Comparison of ENCODE assay signal across 11 mouse cellular contexts in the genomic region with DNA sequence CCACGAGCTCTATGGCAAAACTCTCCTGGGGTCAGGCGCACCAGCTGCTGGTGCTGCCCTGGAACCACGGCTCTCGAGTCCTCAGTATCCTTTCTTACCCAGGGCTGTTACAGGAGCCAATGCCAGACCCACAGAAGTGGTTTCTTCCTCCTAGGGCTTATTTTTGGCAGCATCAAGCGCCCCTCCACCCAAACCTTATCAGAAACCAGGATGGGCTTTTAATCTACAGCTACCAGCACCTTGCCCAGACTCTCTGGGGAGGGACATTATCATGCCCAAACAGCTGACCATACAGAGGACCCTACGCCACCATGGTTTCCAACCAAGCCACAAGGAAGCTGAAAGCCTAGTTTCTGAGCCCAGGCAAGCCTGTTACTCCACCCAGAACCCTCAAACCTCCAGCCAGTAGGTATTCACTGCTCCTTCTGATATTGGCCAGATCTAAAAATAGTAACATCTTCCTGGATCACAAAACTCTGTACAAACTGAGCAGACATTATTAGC. TPM values are rescaled to one million over a fixed set of nuclear protein-coding genes. Genes with fewer than 3 reads are reported as not detected.
A peak's percentile ranks its signal among the peaks of the same experiment; 100 is the strongest.
DNase-seq lines count a peak whose midpoint lies in the region; ATAC-seq lines count a peak whose summit lies in the region.
"Had no signal": no experiment of that assay in that cellular context is flagged by ENCODE, and none has a peak within 500 bp of the region (broad histone marks: within the 10 kb centered on the region; RNA-seq: fewer than 3 reads in every experiment).

No protein-coding gene starts in this region.

- no peaks in the 10 kb centered on the region for H3K9me3 ChIP-seq in hindbrain, embryonic 13.5 days
- no peaks in the 10 kb centered on the region for H3K9me3 ChIP-seq in hindbrain, embryonic 16.5 days (ENCODE audit: control insufficient read depth, low read length)
- no peaks in the 10 kb centered on the region for H3K9me3 ChIP-seq in liver, embryonic 15.5 days (replicated peaks)
- H3K9me3 ChIP-seq: embryonic facial prominence, embryonic 15.5 days had no signal

- peak overlapping the region; percentile 70; the same call in 1 of the 2 replicates for H3K27ac ChIP-seq in hindbrain, embryonic 13.5 days
- no peak overlapping the region for H3K27ac ChIP-seq in hindbrain, embryonic 16.5 days (ENCODE audit: low read depth, low read length)
- H3K27ac ChIP-seq in liver, embryonic 15.5 days (replicated peaks) = peak overlapping the region; percentile 98
- H3K27ac ChIP-seq: embryonic facial prominence, embryonic 15.5 days had no signal

- no peak overlapping the region for H3K4me3 ChIP-seq in hindbrain, embryonic 13.5 days
- H3K4me3 ChIP-seq in hindbrain, embryonic 16.5 days (ENCODE audit: low read length) = no peak overlapping the region
- peak overlapping the region; percentile 84 for H3K4me3 ChIP-seq in liver, embryonic 15.5 days (replicated peaks)
- H3K4me3 ChIP-seq: embryonic facial prominence, embryonic 15.5 days had no signal

- 73% methylated on average over 6 of the region's 6 CpGs for WGBS in hindbrain, embryonic 13.5 days
- WGBS in hindbrain, embryonic 16.5 days = 73% methylated on average over 6 of the region's 6 CpGs
- WGBS in liver, embryonic 15.5 days (ENCODE audit: insufficient replicate concordance) = 13% methylated on average over 6 of the region's 6 CpGs

- H3K4me2 ChIP-seq in hindbrain, embryonic 13.5 days = no peak overlapping the region
- H3K4me2 ChIP-seq in hindbrain, embryonic 16.5 days (ENCODE audit: low read length) = no peak overlapping the region
- H3K4me2 ChIP-seq in liver, embryonic 15.5 days = peak overlapping the region; percentile 90
- H3K4me2 ChIP-seq: embryonic facial prominence, embryonic 15.5 days had no signal

- peaks cover 79% of the 10 kb centered on the region for H3K4me1 ChIP-seq in hindbrain, embryonic 13.5 days (replicated peaks)
- peaks cover 28% of the 10 kb centered on the region for H3K4me1 ChIP-seq in hindbrain, embryonic 16.5 days (ENCODE audit: control insufficient read depth, insufficient read depth, low read depth, low read length)
- peaks cover 88% of the 10 kb centered on the region for H3K4me1 ChIP-seq in liver, embryonic 15.5 days (replicated peaks)

- peak; percentile 33 for DNase-seq in A20 (ENCODE audit: low read depth, low spot score)
- peak; percentile 72 for DNase-seq in c-Kit-negative CD71-positive TER-119-positive erythroid progenitor cells, embryonic 14.5 days (ENCODE audit: low read depth, low spot score)
- DNase-seq in frontal cortex, adult 2 months (ENCODE audit: extremely low spot score in 1 of 2, low spot score in 1 of 2) = no peak
- no peak for DNase-seq in cerebellum, postnatal 25 days
- DNase-seq in frontal cortex, postnatal 14 days (ENCODE audit: low spot score in 2 of 2) = no peak
- DNase-seq: thymus, postnatal 25 days had no signal

- H3K27me3 ChIP-seq in hindbrain, embryonic 13.5 days = no peaks in the 10 kb centered on the region
- H3K27me3 ChIP-seq in hindbrain, embryonic 16.5 days (replicated peaks; ENCODE audit: control insufficient read depth, insufficient read depth, low read length) = no peaks in the 10 kb centered on the region
- peaks cover 9% of the 10 kb centered on the region for H3K27me3 ChIP-seq in liver, embryonic 15.5 days
- H3K27me3 ChIP-seq: embryonic facial prominence, embryonic 15.5 days had no signal

- no peaks in the 10 kb centered on the region for H3K36me3 ChIP-seq in hindbrain, embryonic 13.5 days
- H3K36me3 ChIP-seq in hindbrain, embryonic 16.5 days (ENCODE audit: control insufficient read depth, insufficient read depth, low read length) = no peaks in the 10 kb centered on the region
- H3K36me3 ChIP-seq in liver, embryonic 15.5 days (replicated peaks) = peaks cover 40% of the 10 kb centered on the region

- H3K9ac ChIP-seq in hindbrain, embryonic 13.5 days = no peak overlapping the region
- H3K9ac ChIP-seq in hindbrain, embryonic 16.5 days (ENCODE audit: low read depth, low read length) = no peak overlapping the region
- peak overlapping the region; percentile 64 for H3K9ac ChIP-seq in liver, embryonic 15.5 days
- H3K9ac ChIP-seq: embryonic facial prominence, embryonic 15.5 days had no signal

- no peak for ATAC-seq in hindbrain, embryonic 13.5 days (ENCODE audit: low FRiP score)
- ATAC-seq in hindbrain, embryonic 16.5 days = no peak
- ATAC-seq in liver, embryonic 15.5 days (ENCODE audit: insufficient read depth) = peak; percentile 91

RNA-seq across cellular contexts. Expression of gene Btg2, which starts 5.8 kb away (rescaled TPM):
- 57.4 and 63.4 TPM in 2 replicates for polyA plus RNA-seq in hindbrain, embryonic 13.5 days (2015; fragmentation: Nextera tagmentation; extraction: Ambion mirVana)
- polyA plus RNA-seq in hindbrain, embryonic 16.5 days (2015; fragmentation: Nextera tagmentation; extraction: Ambion mirVana) = 28.0 and 28.5 TPM in 2 replicates
- polyA plus RNA-seq in liver, embryonic 15.5 days (2015; fragmentation: Nextera tagmentation; extraction: Ambion mirVana) = 103 and 108 TPM in 2 replicates
- 18.8 and 32.5 TPM in 2 replicates for polyA plus RNA-seq in frontal cortex, adult 2 months (2012; rRNA removed)

RNA-seq across cellular contexts. Expression of gene Fmod, which starts 36.1 kb away (rescaled TPM):
- 7.3 and 7.6 TPM in 2 replicates for polyA plus RNA-seq in hindbrain, embryonic 13.5 days (2015; fragmentation: Nextera tagmentation; extraction: Ambion mirVana)
- polyA plus RNA-seq in hindbrain, embryonic 16.5 days (2015; fragmentation: Nextera tagmentation; extraction: Ambion mirVana) = 11.8 and 24.0 TPM in 2 replicates
- 2.6 and 3.3 TPM in 2 replicates for polyA plus RNA-seq in liver, embryonic 15.5 days (2015; fragmentation: Nextera tagmentation; extraction: Ambion mirVana)
- polyA plus RNA-seq in frontal cortex, adult 2 months (2012; rRNA removed) = 9.1 and 16.2 TPM in 2 replicates

RNA-seq across cellular contexts. Expression of gene Chit1, which starts 37.9 kb away (rescaled TPM):
- polyA plus RNA-seq in hindbrain, embryonic 13.5 days (2015; fragmentation: Nextera tagmentation; extraction: Ambion mirVana) = 0.30 and 0.35 TPM in 2 replicates
- 0.15 and 0.73 TPM in 2 replicates for polyA plus RNA-seq in hindbrain, embryonic 16.5 days (2015; fragmentation: Nextera tagmentation; extraction: Ambion mirVana)
- 0.07 and 0.20 TPM in 2 replicates for polyA plus RNA-seq in liver, embryonic 15.5 days (2015; fragmentation: Nextera tagmentation; extraction: Ambion mirVana)
- 0.22 and 0.23 TPM in 2 replicates for polyA plus RNA-seq in frontal cortex, adult 2 months (2012; rRNA removed)
- polyA plus RNA-seq: intestine, embryonic 14.5 days had no signal

Comparison
In these comparisons a context has a peak if more than half of its experiments do, and no peak if none do; other contexts are left out.
1. DNase-seq: peak in A20 (single experiment) and c-Kit-negative CD71-positive TER-119-positive erythroid progenitor cells, embryonic 14.5 days (single experiment); none in frontal cortex, adult 2 months (0 of 2), cerebellum, postnatal 25 days (0 of 2) and frontal cortex, postnatal 14 days (0 of 2).